Mouse (Mus musculus) small intestine, adult 2 months (tissue): ENCODE measurements around the gene Pth2.

Experiments
- CTCF ChIP-seq: fragments of 200-500 bp; IDR thresholded peaks from 2 replicates; pipeline ENCODE4 v1.5.1; 2012; ENCODE audit warnings: low read depth, mild to moderate bottlenecking, control low read depth, inconsistent platforms, low read length, moderate library complexity, mixed read lengths; ENCODE audit not compliant: insufficient replicate concordance, insufficient read length; ENCODE audit errors: extremely low read depth
- POLR2A ChIP-seq: fragments of 200-500 bp; IDR thresholded peaks from 2 replicates; pipeline ENCODE4 v1.6.1; 2012; ENCODE audit warnings: low read depth, mild to moderate bottlenecking, control low read depth, inconsistent platforms, low read length, moderate library complexity

- TF ChIP-seq CTCF (no peak), POLR2A (no peak)
Observed at GRCm38 (mm10) chr7:45151303-45151702, 29.5 kb upstream of the Pth2 start.
